ENCODE assay signal across 8 mouse cellular contexts in the genomic region with DNA sequence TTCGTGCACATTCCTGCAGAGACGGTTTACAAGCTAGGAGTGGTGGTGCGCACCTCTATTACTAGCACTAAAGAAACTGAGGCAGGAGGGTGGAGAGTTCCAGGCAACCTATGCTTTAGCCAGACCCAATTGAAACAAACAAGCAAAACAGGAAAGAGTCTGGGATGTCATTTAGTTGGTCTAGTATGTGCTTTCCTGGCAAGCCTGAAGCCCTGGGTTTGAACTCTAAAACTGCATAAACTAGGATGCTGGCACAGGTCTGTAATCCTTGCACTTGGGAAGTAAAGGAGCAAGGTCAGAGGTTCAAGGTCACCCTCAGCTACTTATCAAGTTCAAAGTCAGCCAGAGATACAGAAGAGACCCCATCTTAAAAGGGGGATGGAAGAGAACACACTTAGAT. TPM values are rescaled to one million over a fixed set of nuclear protein-coding genes. Genes with fewer than 3 reads are reported as not detected.
A peak's percentile ranks its signal among the peaks of the same experiment; 100 is the strongest.
DNase-seq lines count a peak whose midpoint lies in the region; ATAC-seq and TF ChIP-seq lines count a peak whose summit lies in the region.

No protein-coding gene starts in this region.

- H3K9ac ChIP-seq in kidney, embryonic 15.5 days: peak overlapping the region; percentile 36; the same call in 1 of the 2 replicates
- peak overlapping the region; percentile 65 for H3K9ac ChIP-seq in hindbrain, embryonic 14.5 days
- peak overlapping the region; percentile 50 for H3K9ac ChIP-seq in midbrain, embryonic 15.5 days

- TF ChIP-seq POLR2A in bone marrow macrophage, adult 2 months (IDR thresholded peaks at IDR 0.05; ENCODE audit: borderline replicate concordance, low read depth, low read length): no peak

- no peaks in the 10 kb centered on the region for H3K36me3 ChIP-seq in kidney, embryonic 15.5 days
- no peaks in the 10 kb centered on the region for H3K36me3 ChIP-seq in hindbrain, embryonic 14.5 days (replicated peaks; ENCODE audit: control insufficient read depth, insufficient read depth)
- H3K36me3 ChIP-seq in midbrain, embryonic 15.5 days (replicated peaks): no peaks in the 10 kb centered on the region

- peaks cover 35% of the 10 kb centered on the region for H3K4me1 ChIP-seq in kidney, embryonic 15.5 days
- H3K4me1 ChIP-seq in bone marrow macrophage, adult 2 months (ENCODE audit: control insufficient read depth, insufficient read depth, low read length): peaks cover 4% of the 10 kb centered on the region; the same call in 1 of the 2 replicates
- peaks cover 21% of the 10 kb centered on the region for H3K4me1 ChIP-seq in hindbrain, embryonic 14.5 days (replicated peaks; ENCODE audit: control insufficient read depth, insufficient read depth, low read length)
- peaks cover 23% of the 10 kb centered on the region for H3K4me1 ChIP-seq in midbrain, embryonic 15.5 days

- H3K4me2 ChIP-seq in kidney, embryonic 15.5 days: peak overlapping the region; percentile 86
- H3K4me2 ChIP-seq in hindbrain, embryonic 14.5 days (replicated peaks): peak overlapping the region; percentile 65
- H3K4me2 ChIP-seq in midbrain, embryonic 15.5 days: peak overlapping the region; percentile 81

- DNase-seq in kidney, adult 11 months: no peak
- no peak for DNase-seq in hindbrain, embryonic 14.5 days (ENCODE audit: low spot score)
- DNase-seq in B cell, adult 2 months: no peak
- DNase-seq in T-cell, adult 2 months (ENCODE audit: low spot score): no peak
- no peak for DNase-seq in thymus, postnatal 36 days

- ATAC-seq in kidney, embryonic 15.5 days (replicated peaks; ENCODE audit: low FRiP score): no peak
- no peak for ATAC-seq in hindbrain, embryonic 14.5 days (ENCODE audit: low FRiP score)
- no peak; the same call in 1 of the 2 replicates for ATAC-seq in midbrain, embryonic 15.5 days (replicated peaks)

- WGBS in kidney, embryonic 15.5 days: 24% methylated on average over 3 of the region's 3 CpGs
- WGBS in hindbrain, embryonic 14.5 days: 12% methylated on average over 3 of the region's 3 CpGs
- WGBS in midbrain, embryonic 15.5 days: 16% methylated on average over 3 of the region's 3 CpGs

- H3K27ac ChIP-seq in kidney, embryonic 15.5 days: no peak overlapping the region
- no peak overlapping the region for H3K27ac ChIP-seq in bone marrow macrophage, adult 2 months (ENCODE audit: insufficient read depth, low read depth, low read length)
- H3K27ac ChIP-seq in hindbrain, embryonic 14.5 days: peak overlapping the region; percentile 86
- peak overlapping the region; percentile 55 for H3K27ac ChIP-seq in midbrain, embryonic 15.5 days

- peak overlapping the region; percentile 47 for H3K4me3 ChIP-seq in kidney, embryonic 15.5 days (replicated peaks)
- H3K4me3 ChIP-seq in bone marrow macrophage, adult 2 months (ENCODE audit: insufficient read depth, low read length): peak overlapping the region; percentile 52
- H3K4me3 ChIP-seq in hindbrain, embryonic 14.5 days (replicated peaks; ENCODE audit: low read length): peak overlapping the region; percentile 34; the same call in 1 of the 2 replicates
- peak overlapping the region; percentile 43 for H3K4me3 ChIP-seq in midbrain, embryonic 15.5 days

- TF ChIP-seq CTCF in bone marrow macrophage, adult 2 months (IDR thresholded peaks at IDR 0.05; ENCODE audit: low read depth, low read length): no peak

- H3K9me3 ChIP-seq in kidney, embryonic 15.5 days (replicated peaks): no peaks in the 10 kb centered on the region
- no peaks in the 10 kb centered on the region for H3K9me3 ChIP-seq in hindbrain, embryonic 14.5 days (ENCODE audit: control insufficient read depth, low read length)
- H3K9me3 ChIP-seq in midbrain, embryonic 15.5 days: no peaks in the 10 kb centered on the region

- H3K27me3 ChIP-seq in kidney, embryonic 15.5 days: peaks cover 71% of the 10 kb centered on the region
- H3K27me3 ChIP-seq in hindbrain, embryonic 14.5 days (ENCODE audit: control insufficient read depth, insufficient read depth, low read length): peaks cover 31% of the 10 kb centered on the region
- H3K27me3 ChIP-seq in midbrain, embryonic 15.5 days (replicated peaks): peaks cover 41% of the 10 kb centered on the region

RNA-seq across cellular contexts. Expression of a gene that starts 18.3 kb away (rescaled TPM):
- 18.9 and 19.9 TPM in 2 replicates for polyA plus RNA-seq in kidney, embryonic 15.5 days (2015; fragmentation: Nextera tagmentation; extraction: Ambion mirVana)
- polyA plus RNA-seq in bone marrow macrophage, adult 2 months (2012; ENCODE audit: insufficient read depth, insufficient read length, missing spikeins): 9.3 and 10.1 TPM in 2 replicates
- polyA plus RNA-seq in hindbrain, embryonic 14.5 days (2014; fragmentation: Nextera tagmentation; extraction: Ambion mirVana): 9.7 and 12.3 TPM in 2 replicates
- 13.8 and 14.5 TPM in 2 replicates for polyA plus RNA-seq in midbrain, embryonic 15.5 days (2015; fragmentation: Nextera tagmentation; extraction: Ambion mirVana)

RNA-seq across cellular contexts. Expression of a gene that starts 18.4 kb away (rescaled TPM):
- 48.9 and 53.3 TPM in 2 replicates for polyA plus RNA-seq in kidney, embryonic 15.5 days (2015; fragmentation: Nextera tagmentation; extraction: Ambion mirVana)
- 35.3 and 36.0 TPM in 2 replicates for polyA plus RNA-seq in bone marrow macrophage, adult 2 months (2012; ENCODE audit: insufficient read depth, insufficient read length, missing spikeins)
- 75.5 and 87.4 TPM in 2 replicates for polyA plus RNA-seq in hindbrain, embryonic 14.5 days (2014; fragmentation: Nextera tagmentation; extraction: Ambion mirVana)
- 60.3 and 65.8 TPM in 2 replicates for polyA plus RNA-seq in midbrain, embryonic 15.5 days (2015; fragmentation: Nextera tagmentation; extraction: Ambion mirVana)

Comparison
In these comparisons a context has a peak if more than half of its experiments do, and no peak if none do; other contexts are left out.
1. H3K27ac ChIP-seq: peak in hindbrain, embryonic 14.5 days (single experiment) and midbrain, embryonic 15.5 days (single experiment); none in kidney, embryonic 15.5 days (single experiment) and bone marrow macrophage, adult 2 months (single experiment).
2. Peak in every context shown above with its lines, with median percentiles within 50 percentile points of each other: H3K4me2 ChIP-seq, H3K4me3 ChIP-seq and H3K9ac ChIP-seq.